Mouse (Mus musculus): ENCODE results near the gene Antxr2.

GRCm38 (mm10) chr5:97881421-97881820 lies 149.4 kb downstream of the Antxr2 start:
- TF ChIP-seq POLR2A (IDR thresholded peaks at IDR 0.05; ENCODE audit: low read depth, low read length) (no peak), CTCF (conservative IDR thresholded peaks at IDR 0.05; ENCODE audit: insufficient read depth, insufficient read length, low read depth, low read length) (no peak)

Measured in kidney, adult 2 months (tissue).